Mouse (Mus musculus) G1E (cell line): ENCODE data around the gene Bag5.

Experiments
- CTCF ChIP-seq: IDR thresholded peaks from 2 replicates; pipeline ENCODE4 v1.5.1; 2012; ENCODE audit warnings: low read depth, low read length, inconsistent platforms, mixed read lengths
- GATA1 ChIP-seq: IDR thresholded peaks from 2 replicates; pipeline ENCODE4 v1.6.1; 2012; ENCODE audit warnings: borderline replicate concordance, low read length, inconsistent platforms, mixed read lengths
- POLR2AphosphoS5 ChIP-seq: IDR thresholded peaks from 2 replicates; pipeline ENCODE4 v1.6.1; 2012; ENCODE audit warnings: low read depth, low read length, inconsistent platforms; ENCODE audit not compliant: insufficient replicate concordance

DNA sequence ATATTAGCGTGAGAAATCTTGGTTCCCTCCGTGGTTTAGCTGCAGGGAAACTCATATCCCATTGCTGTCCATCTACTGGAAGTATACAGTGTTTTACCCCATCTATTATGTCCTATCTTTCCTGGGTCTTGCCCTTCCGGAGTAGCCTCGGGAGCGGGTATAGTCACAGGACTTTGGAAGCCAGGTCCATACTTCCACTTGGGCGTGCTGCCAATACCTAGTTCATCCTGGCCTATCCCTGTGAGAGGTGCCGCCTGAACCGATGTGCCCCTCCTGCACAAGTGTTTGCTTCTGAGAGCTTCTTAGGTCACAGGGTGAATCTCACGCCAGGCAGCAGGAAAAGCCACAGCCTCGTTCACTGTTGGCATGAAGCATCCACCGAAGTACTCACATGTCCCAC is 23.6 kb downstream of the Bag5 start:
- TF ChIP-seq GATA1 = no peak
- TF ChIP-seq CTCF = no peak
- no peak for TF ChIP-seq POLR2AphosphoS5
